19 mouse cellular contexts compared by ENCODE assay signal in the genomic region with DNA sequence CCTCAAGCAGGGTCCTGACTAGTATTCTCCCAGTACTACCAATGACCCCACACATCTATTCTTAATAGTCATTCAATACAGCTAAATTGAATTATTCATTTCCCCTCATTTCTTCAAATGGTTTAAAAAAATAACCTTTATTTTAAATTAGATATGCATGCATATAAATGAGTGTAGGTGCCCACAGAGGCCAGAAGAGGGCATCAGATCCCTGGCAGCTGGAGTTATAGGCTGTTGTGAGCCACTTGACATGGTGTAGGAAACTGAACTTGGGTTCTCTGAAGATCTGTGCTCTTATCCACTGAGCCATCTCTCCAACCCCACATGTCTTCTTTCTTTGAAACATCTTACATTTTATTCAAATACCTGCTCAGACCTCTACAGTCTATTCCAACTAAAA.
DNase-seq lines count a peak whose midpoint lies in the region; ATAC-seq and TF ChIP-seq lines count a peak whose summit lies in the region.
"Had no signal": no experiment of that assay in that cellular context is flagged by ENCODE, and none has a peak within 500 bp of the region (broad histone marks: within the 10 kb centered on the region; RNA-seq: fewer than 3 reads in every experiment).

No protein-coding gene starts in this region.

- no peaks in the 10 kb centered on the region for H3K27me3 ChIP-seq in hindbrain, postnatal 0 days (ENCODE audit: insufficient read depth, low read length)
- H3K27me3 ChIP-seq in hindbrain, embryonic 14.5 days (ENCODE audit: control insufficient read depth, insufficient read depth, low read length), result no peaks in the 10 kb centered on the region
- no peaks in the 10 kb centered on the region for H3K27me3 ChIP-seq in liver, adult 2 months (ENCODE audit: control insufficient read depth, insufficient read depth, low read length)
- H3K27me3 ChIP-seq in ES-Bruce4 (ENCODE audit: control insufficient read depth, insufficient read depth, low read length, poor library complexity, severe bottlenecking), result no peaks in the 10 kb centered on the region
- H3K27me3 ChIP-seq: forebrain, embryonic 13.5 days; heart, embryonic 12.5 days; hindbrain, embryonic 12.5 days; kidney, embryonic 15.5 days; liver, embryonic 15.5 days had no signal

- no peaks in the 10 kb centered on the region for H3K4me1 ChIP-seq in hindbrain, postnatal 0 days (ENCODE audit: insufficient read depth, low read length)
- no peaks in the 10 kb centered on the region for H3K4me1 ChIP-seq in hindbrain, embryonic 14.5 days (replicated peaks; ENCODE audit: control insufficient read depth, insufficient read depth, low read length)
- H3K4me1 ChIP-seq in liver, adult 2 months (ENCODE audit: control insufficient read depth, insufficient read depth, low read length), result no peaks in the 10 kb centered on the region
- no peaks in the 10 kb centered on the region for H3K4me1 ChIP-seq in ES-Bruce4 (ENCODE audit: control insufficient read depth, insufficient read depth, low read length)
- H3K4me1 ChIP-seq in bone marrow, adult 2 months (ENCODE audit: control insufficient read depth, insufficient read depth, low read length), result peaks cover 1% of the 10 kb centered on the region; the same call in 1 of the 2 replicates
- H3K4me1 ChIP-seq: forebrain, embryonic 13.5 days; kidney, embryonic 15.5 days; midbrain, embryonic 10.5 days had no signal

- H3K4me3 ChIP-seq in hindbrain, postnatal 0 days (ENCODE audit: low read length), result no peak overlapping the region
- no peak overlapping the region for H3K4me3 ChIP-seq in hindbrain, embryonic 14.5 days (replicated peaks; ENCODE audit: low read length)
- no peak overlapping the region for H3K4me3 ChIP-seq in liver, adult 2 months (ENCODE audit: insufficient read depth, low read depth, low read length)
- H3K4me3 ChIP-seq in ES-Bruce4 (ENCODE audit: low read depth, low read length), result no peak overlapping the region
- H3K4me3 ChIP-seq in bone marrow, adult 2 months (replicated peaks; ENCODE audit: control insufficient read depth, low read depth, low read length), result no peak overlapping the region
- H3K4me3 ChIP-seq: forebrain, embryonic 13.5 days; heart, embryonic 12.5 days; hindbrain, embryonic 12.5 days; kidney, embryonic 15.5 days; liver, embryonic 15.5 days; midbrain, embryonic 10.5 days had no signal

- peak; percentile 19 for TF ChIP-seq CTCF in hindbrain, postnatal 0 days (IDR thresholded peaks at IDR 0.05; ENCODE audit: low read depth)
- TF ChIP-seq CTCF in liver, adult 2 months (IDR thresholded peaks at IDR 0.05; ENCODE audit: low read depth, low read length), result peak; percentile 14; the same call in 1 of the 2 replicates
- peak; percentile 19 for TF ChIP-seq CTCF in ES-Bruce4 (IDR thresholded peaks at IDR 0.05; ENCODE audit: low read depth, low read length)
- 0 out of 2 replicates have a peak, but pooled peaks have one; percentile 14 for TF ChIP-seq CTCF in bone marrow, adult 2 months (IDR thresholded peaks at IDR 0.05; ENCODE audit: control insufficient read depth, insufficient read depth, low read length)

- no peak overlapping the region for H3K9ac ChIP-seq in hindbrain, postnatal 0 days (replicated peaks; ENCODE audit: low read length)
- no peak overlapping the region for H3K9ac ChIP-seq in hindbrain, embryonic 14.5 days
- no peak overlapping the region for H3K9ac ChIP-seq in liver, adult 2 months (ENCODE audit: low read depth, low read length)
- H3K9ac ChIP-seq in ES-Bruce4 (ENCODE audit: low read depth, poor library complexity, severe bottlenecking), result no peak overlapping the region
- H3K9ac ChIP-seq: forebrain, embryonic 13.5 days; heart, embryonic 12.5 days; hindbrain, embryonic 12.5 days; kidney, embryonic 15.5 days; liver, embryonic 15.5 days had no signal

- H3K9me3 ChIP-seq in hindbrain, postnatal 0 days (ENCODE audit: low read length), result no peaks in the 10 kb centered on the region; the same call in 1 of the 2 replicates
- H3K9me3 ChIP-seq in hindbrain, embryonic 14.5 days (ENCODE audit: control insufficient read depth, low read length), result no peaks in the 10 kb centered on the region
- H3K9me3 ChIP-seq in ES-Bruce4 (replicated peaks; ENCODE audit: control insufficient read depth, insufficient read depth, low read length, poor library complexity, severe bottlenecking), result no peaks in the 10 kb centered on the region
- H3K9me3 ChIP-seq: forebrain, embryonic 13.5 days; hindbrain, embryonic 12.5 days; kidney, embryonic 15.5 days; liver, embryonic 15.5 days; midbrain, embryonic 10.5 days had no signal

- ATAC-seq in hindbrain, postnatal 0 days, result no peak
- ATAC-seq in hindbrain, embryonic 14.5 days (ENCODE audit: low FRiP score), result no peak
- ATAC-seq: forebrain, embryonic 13.5 days; lung, postnatal 0 days had no signal

- DNase-seq in hindbrain, postnatal 0 days (ENCODE audit: low spot score), result no peak
- no peak for DNase-seq in hindbrain, embryonic 14.5 days (ENCODE audit: low spot score)
- no peak for DNase-seq in liver, adult 2 months (ENCODE audit: extremely low read depth, low read depth, low spot score)
- DNase-seq in liver, result no peak
- no peak for DNase-seq in adrenal gland, adult 2 months
- DNase-seq in retina, postnatal 1 day, result no peak
- DNase-seq: adrenal gland, postnatal 36 days; cerebellum, adult 18-20 months; cerebellum, postnatal 25 days; heart, postnatal 10 days had no signal

- H3K79me2 ChIP-seq in liver, adult 2 months (ENCODE audit: control insufficient read depth, insufficient read depth, low read length), result no peaks in the 10 kb centered on the region

- TF ChIP-seq POLR2A in liver, adult 2 months (IDR thresholded peaks at IDR 0.05; ENCODE audit: extremely low read depth, insufficient read depth, low read length), result no peak
- no peak for TF ChIP-seq POLR2A in ES-Bruce4 (IDR thresholded peaks at IDR 0.05; ENCODE audit: insufficient read depth, low read length)
- no peak for TF ChIP-seq POLR2A in bone marrow, adult 2 months (IDR thresholded peaks at IDR 0.05; ENCODE audit: borderline replicate concordance, control insufficient read depth, low read depth, low read length)

- no peak overlapping the region for H3K27ac ChIP-seq in hindbrain, postnatal 0 days
- no peak overlapping the region for H3K27ac ChIP-seq in hindbrain, embryonic 14.5 days
- no peak overlapping the region for H3K27ac ChIP-seq in liver, adult 2 months (replicated peaks; ENCODE audit: insufficient read depth, low read depth, low read length)
- no peak overlapping the region for H3K27ac ChIP-seq in ES-Bruce4 (ENCODE audit: insufficient read depth, low read length)
- no peak overlapping the region for H3K27ac ChIP-seq in bone marrow, adult 2 months (ENCODE audit: control insufficient read depth, insufficient read depth, low read depth, low read length, poor library complexity)
- H3K27ac ChIP-seq: forebrain, embryonic 13.5 days; hindbrain, embryonic 12.5 days; kidney, embryonic 15.5 days; liver, embryonic 15.5 days; midbrain, embryonic 10.5 days had no signal

- TF ChIP-seq EP300 in ES-Bruce4 (IDR thresholded peaks at IDR 0.05; ENCODE audit: insufficient read depth, low read depth, low read length), result no peak

- H3K4me2 ChIP-seq in hindbrain, postnatal 0 days (ENCODE audit: low read depth, low read length), result no peak overlapping the region
- H3K4me2 ChIP-seq in hindbrain, embryonic 14.5 days (replicated peaks), result no peak overlapping the region
- H3K4me2 ChIP-seq: forebrain, embryonic 13.5 days; heart, embryonic 12.5 days; hindbrain, embryonic 12.5 days; kidney, embryonic 15.5 days; liver, embryonic 15.5 days had no signal

- no peaks in the 10 kb centered on the region for H3K36me3 ChIP-seq in hindbrain, postnatal 0 days (ENCODE audit: insufficient read depth, low read length)
- no peaks in the 10 kb centered on the region for H3K36me3 ChIP-seq in hindbrain, embryonic 14.5 days (replicated peaks; ENCODE audit: control insufficient read depth, insufficient read depth)
- H3K36me3 ChIP-seq in liver, adult 2 months (ENCODE audit: control insufficient read depth, insufficient read depth, low read length), result no peaks in the 10 kb centered on the region
- H3K36me3 ChIP-seq in ES-Bruce4 (ENCODE audit: control insufficient read depth, insufficient read depth, low read length, poor library complexity, severe bottlenecking), result no peaks in the 10 kb centered on the region
- H3K36me3 ChIP-seq: heart, embryonic 12.5 days; hindbrain, embryonic 12.5 days; kidney, embryonic 15.5 days; liver, embryonic 15.5 days; midbrain, embryonic 10.5 days had no signal
